Mouse (Mus musculus) lung, postnatal 36 days (tissue): Measurements from ENCODE around the gene Rnf6.
"Not testable (repeated sequence)": the region's sequence is repeated elsewhere in the genome, so short reads cannot be mapped to it uniquely, and the experiment has no call there.

Experiments
- DNase-seq: peaks from one replicate; pipeline ENCODE4 v3.0.0; 2022; ENCODE audit warnings: mixed read lengths

Gene Rnf6

DNA sequence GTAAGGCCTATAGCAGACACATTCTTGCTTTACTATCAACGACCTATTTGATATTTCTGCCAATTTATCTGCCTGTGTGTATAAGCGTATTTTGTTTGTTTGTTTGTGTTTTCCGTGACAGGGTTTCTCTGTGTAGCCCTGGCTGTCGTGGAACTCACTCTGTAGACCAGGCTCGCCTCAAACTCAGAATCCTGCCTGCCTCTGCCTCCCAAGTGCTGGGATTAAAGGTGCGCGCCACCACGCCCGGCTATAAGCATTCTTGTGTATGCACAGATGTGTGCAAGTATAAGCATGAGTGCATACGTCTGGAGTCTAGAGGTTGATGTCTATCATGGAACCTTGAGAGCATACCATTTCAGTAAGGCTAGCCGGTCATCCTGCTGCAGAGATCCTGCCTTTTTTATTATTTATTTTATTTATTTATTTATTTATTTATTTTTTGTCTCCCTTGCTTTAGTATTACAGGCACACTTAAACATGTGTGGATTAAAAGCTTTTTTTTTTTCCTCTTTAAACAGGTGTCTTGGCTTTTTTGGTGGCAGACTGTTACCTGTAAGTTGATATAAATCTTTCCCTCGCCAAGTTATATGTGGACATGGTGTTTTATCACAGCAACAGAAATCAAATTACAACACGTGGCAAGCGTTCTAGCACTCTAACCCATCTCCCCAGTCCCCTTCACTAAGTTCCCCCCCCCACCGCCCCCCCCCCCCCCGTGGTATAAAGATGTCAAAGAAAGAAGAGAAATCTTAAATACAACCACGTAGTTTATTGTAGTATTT, 8.7 kb upstream of the Rnf6 start:
- DNase-seq = no peak

- DNase-seq = no peak
These were observed 6.1 kb upstream of the Rnf6 start for GRCm38 (mm10) chr5:146227496-146227895.

DNA sequence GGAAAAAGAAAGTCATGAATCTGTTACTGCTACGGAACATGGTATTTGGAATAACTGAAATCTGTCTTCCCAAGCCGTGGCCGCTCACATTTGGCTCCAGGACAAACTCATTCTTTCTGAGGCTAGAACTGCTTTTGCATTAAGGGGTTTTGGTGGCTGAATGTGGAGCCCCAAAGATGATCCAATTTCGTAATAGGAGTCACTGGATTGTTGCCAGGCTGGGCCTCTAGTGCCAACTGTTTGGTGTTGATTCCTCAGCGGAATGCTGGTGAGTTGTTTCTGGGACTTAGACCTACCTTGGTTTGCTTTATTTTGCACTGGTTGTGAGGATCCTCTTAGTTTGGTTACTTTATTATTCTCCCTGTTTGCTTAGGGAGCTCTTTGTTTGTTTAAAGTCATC, 2.4 kb upstream of the Rnf6 start:
- DNase-seq = peak; percentile 50

GRCm38 (mm10) chr5:146221722-146222121, 367 bp upstream of the Rnf6 start:
- no peak for DNase-seq

DNA sequence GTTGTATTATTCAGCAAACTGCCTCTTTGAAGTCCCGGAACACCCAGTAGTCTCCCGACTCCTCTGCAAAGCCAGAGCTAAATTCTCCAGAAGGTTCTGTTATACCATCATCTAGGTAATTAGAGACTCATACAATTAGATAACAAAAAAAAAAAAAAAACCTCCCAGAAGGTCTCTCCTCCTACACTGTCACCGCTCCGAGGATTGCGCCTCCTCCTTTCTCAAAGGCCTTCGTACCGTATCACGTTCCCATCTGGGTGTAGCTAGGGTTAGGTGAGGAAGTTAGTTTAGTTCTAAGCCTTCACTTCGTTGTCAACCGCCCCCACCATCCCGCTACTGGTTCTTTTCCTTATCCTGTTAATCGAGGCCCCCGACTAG, 865 bp downstream of the Rnf6 start:
- no peak for DNase-seq

- no peak for DNase-seq
These were observed 15.8 kb downstream of the Rnf6 start for GRCm38 (mm10) chr5:146205537-146205936.

- DNase-seq = no peak
These were observed 17.4 kb downstream of the Rnf6 start for GRCm38 (mm10) chr5:146203921-146204320.

DNA sequence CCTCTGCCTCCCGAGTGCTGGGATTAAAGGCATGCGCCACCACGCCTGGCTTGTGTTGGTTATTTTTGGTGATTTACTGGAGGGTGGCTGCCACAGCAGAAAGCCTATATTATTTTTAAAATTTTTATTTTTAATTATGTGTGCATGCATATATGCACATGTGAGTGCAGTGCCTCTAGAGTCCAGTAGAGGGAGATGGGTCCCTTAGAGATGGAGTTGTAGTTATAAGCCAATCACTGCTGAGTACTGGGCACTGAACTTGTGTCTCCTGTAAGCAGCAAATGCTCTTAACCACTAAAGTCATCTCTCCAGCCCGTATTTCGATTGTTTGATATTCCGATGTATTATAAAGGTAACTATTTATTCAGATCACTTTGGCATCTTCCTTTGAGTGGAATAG, 20.8 kb downstream of the Rnf6 start:
- no peak for DNase-seq

DNA sequence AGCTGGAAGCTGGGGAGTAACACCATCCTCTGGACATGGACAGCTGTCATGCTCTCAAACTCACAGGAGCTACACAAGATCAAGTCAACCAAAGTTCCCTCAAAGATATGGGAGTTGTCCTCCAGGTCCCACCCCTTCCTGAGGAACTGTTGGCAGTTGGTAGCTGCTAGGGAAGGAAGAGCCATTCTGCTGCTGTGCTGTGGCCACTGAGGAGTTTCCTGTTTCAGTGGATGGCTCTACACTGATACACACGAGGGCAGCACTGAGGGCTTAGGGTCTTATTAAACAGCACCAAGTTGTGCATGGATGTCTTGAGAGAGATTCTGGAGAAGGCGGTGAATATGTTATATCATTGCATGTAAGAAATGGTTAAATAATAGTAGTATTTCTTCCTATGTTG, 21.8 kb downstream of the Rnf6 start:
- no peak for DNase-seq

- DNase-seq = no peak
These were observed 22.3 kb downstream of the Rnf6 start for GRCm38 (mm10) chr5:146199073-146199472.

- DNase-seq = no peak
These were observed 28.0 kb downstream of the Rnf6 start for GRCm38 (mm10) chr5:146193360-146193759.

- DNase-seq = no peak
These were observed 30.7 kb downstream of the Rnf6 start for GRCm38 (mm10) chr5:146190501-146191269.

DNA sequence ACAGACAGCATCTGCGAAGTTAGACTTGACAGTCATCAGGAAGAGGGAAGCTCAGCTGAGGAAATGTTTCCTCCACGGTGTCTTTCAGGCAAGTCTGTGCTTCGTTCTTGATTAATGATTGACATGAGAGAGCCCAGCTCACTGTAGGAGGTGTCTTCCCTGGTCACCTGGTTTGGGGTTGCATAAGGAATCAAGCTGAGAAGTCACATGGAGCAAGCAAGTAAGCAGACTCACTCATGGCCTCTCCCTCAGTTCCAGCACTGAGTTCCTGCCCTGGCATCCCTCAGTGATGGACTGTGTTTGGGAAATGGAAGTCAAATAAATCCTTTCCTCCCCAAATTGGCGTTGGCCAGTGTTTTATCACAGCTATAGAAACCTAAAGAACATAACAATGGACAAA, 31.3 kb downstream of the Rnf6 start:
- DNase-seq = no peak

DNA sequence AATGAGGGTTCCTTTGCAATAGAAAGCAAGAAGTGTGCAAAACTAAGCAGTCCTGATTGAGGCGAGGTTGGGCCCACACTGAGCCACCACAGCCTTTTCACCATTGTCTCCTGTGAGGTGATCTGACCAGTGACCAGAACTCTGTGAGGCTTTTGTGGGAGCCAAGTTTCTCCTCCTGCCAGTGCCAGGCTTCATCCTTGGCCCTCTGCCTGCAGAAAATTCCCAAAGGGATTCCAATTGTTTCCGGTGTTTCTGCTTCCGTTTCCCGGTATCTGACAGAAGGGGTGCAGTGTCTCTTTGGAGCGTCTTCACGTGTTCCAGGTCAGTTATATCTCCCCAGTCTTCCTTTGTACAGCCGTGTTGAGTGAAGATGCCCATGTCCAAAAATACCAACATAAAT, 32.6 kb downstream of the Rnf6 start:
- no peak for DNase-seq

DNA sequence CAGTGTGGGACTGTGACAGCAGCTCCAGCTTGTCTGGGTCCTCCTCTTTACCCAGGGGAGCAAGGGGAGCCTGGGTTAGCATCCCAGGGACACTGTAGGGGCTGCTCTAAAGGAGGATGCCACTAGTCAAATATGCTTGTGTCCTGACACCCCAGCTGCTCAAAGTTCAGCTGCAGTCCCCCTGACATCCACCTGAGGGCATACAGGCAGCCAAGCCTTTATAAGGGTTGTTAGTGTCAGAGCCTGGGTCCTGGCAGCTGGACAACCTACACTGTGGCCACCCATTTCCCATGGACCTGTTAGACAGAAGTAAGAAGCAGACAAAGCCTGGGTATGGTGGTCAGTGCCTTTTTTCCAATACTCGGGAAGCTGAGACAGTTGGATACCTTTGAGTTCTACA, 33.2 kb downstream of the Rnf6 start:
- DNase-seq = no peak

- DNase-seq = peak; percentile 77
These were observed 33.9 kb downstream of the Rnf6 start for GRCm38 (mm10) chr5:146187441-146187840.

DNA sequence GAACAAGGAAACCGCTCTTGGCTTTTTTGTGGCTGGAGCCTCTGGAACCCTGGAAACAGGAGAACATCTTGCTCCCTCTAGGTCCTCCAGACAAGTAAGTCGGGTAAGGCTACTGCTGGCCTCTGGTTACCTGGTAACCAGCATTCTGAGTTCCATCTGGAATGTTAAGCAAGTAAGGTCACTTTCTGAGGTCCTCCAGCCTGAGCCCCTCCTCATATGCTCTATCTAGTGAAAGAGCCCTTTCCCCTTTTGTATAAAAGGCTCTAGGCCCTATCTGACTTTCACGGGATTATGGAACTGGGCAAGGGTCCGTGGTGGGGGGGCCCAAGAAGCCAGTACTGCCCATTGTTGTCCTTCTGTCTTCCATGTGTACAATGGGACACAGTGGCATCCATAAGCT, 36.2 kb downstream of the Rnf6 start, which contains the start of gene 1700001J03Rik:
Gene 1700001J03Rik (minus strand): TSS at position 101 of the 400 bp plus-strand sequence.
- DNase-seq = not testable (repeated sequence)

GRCm38 (mm10) chr5:146172744-146173143, 48.6 kb downstream of the Rnf6 start:
- peak; percentile 56 for DNase-seq

GRCm38 (mm10) chr5:146170621-146171020, 50.7 kb downstream of the Rnf6 start, which contains the start of gene Gm6309:
Gm6309 (minus strand) TSS chr5:146170721.
- not testable (repeated sequence) for DNase-seq

- DNase-seq = not testable (repeated sequence)
These were observed 60.9 kb downstream of the Rnf6 start, which contains the start of gene Gm5565 for GRCm38 (mm10) chr5:146160439-146160838. Gm5565 (minus strand) TSS chr5:146160539.
